In the genomic region with DNA sequence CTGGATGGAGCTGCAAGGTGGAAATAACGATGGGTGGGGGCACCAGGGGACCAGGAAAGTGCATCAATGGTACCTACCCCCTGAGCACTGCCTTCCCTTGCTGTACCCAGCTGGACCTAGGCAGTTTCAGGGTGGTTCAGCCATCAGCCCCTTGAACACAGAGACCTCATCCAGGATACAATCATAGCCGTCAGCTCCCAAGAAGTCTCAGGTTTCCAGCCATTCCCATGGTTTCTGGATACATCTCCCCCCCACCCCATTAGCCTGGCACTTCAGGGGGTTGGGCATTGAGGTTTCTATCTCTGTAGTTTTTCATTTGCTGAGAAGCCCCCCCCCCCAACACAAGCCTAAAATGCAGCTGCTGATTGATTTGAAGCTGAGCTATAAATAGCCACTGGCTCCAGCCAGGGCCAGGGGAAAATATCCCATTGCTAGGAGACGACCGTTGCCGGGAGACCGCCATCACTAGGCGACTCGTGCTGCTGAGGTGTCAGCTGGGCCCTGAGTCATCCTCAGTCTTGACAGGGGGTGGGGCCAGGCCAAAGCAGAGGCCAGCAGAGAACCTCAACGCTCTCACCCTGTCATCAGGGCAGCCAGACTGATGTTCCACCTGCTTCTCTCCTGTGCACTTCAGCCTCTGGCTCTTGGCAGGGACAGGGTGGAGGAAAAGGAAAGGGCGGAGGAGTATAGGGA, we compare ENCODE assay signal across 1 mouse cellular context.
TF ChIP-seq lines count a peak whose summit lies in the region.

No protein-coding gene starts in this region.

TF ChIP-seq in CH12.LX, 34 proteins besides CTCF, POLR2A, EP300 and RAD21 (continued from another document):
- TF ChIP-seq ELF1 (IDR thresholded peaks at IDR 0.05; ENCODE audit: low read depth, low read length) (no peak), CHD1 (IDR thresholded peaks at IDR 0.05; ENCODE audit: low read depth, low read length) (no peak), RCOR1 (conservative IDR thresholded peaks at IDR 0.05; ENCODE audit: low read depth, low read length) (no peak), KAT2A (IDR thresholded peaks at IDR 0.05; ENCODE audit: insufficient replicate concordance, low read length) (no peak), BHLHE40 (IDR thresholded peaks at IDR 0.05; ENCODE audit: low read depth, low read length) (peak; percentile 49), MXI1 (IDR thresholded peaks at IDR 0.05; ENCODE audit: low read depth, low read length) (peak; percentile 45; the same call in 1 of the 2 replicates), TCF12 (IDR thresholded peaks at IDR 0.05; ENCODE audit: low read depth, low read length) (no peak)
